Mouse (Mus musculus): ENCODE measurements around the gene Taldo1. TPM values are rescaled to one million over a fixed set of nuclear protein-coding genes. Genes with fewer than 3 reads are reported as not detected.

The Taldo1 gene
- 100 to 1,000 TPM; 115 to 126 TPM for total RNA-seq (2021)
- long read RNA-seq, transcript Taldo1-201 (8 exons, 1,229 nt), result major isoform, 250 of 263 reads
- long read RNA-seq, partial matches to known transcripts, result 7 of 263 reads
- long read RNA-seq, other reads (novel, unspliced or antisense), result 6 of 263 reads

GRCm38 (mm10) chr7:141391625-141392551 is at the start of gene Taldo1:
Gene Taldo1, plus strand, starts transcription at chr7:141392199.
- peak; percentile 93 to 96 for DNase-seq (ENCODE audit: low spot score in 2 of 2)

- no peak for DNase-seq (ENCODE audit: low spot score in 2 of 2)
Observed at GRCm38 (mm10) chr7:141343230-141343629, 48.8 kb upstream of the Taldo1 start.

GRCm38 (mm10) chr7:141343696-141344095 is 48.3 kb upstream of the Taldo1 start:
- DNase-seq (ENCODE audit: low spot score in 2 of 2), result no peak

GRCm38 (mm10) chr7:141344787-141345186 is 47.2 kb upstream of the Taldo1 start:
- no peak for DNase-seq (ENCODE audit: low spot score in 2 of 2)

GRCm38 (mm10) chr7:141351061-141351460 is 40.9 kb upstream of the Taldo1 start:
- DNase-seq (ENCODE audit: low spot score in 2 of 2), result no peak

GRCm38 (mm10) chr7:141355051-141355450 is 36.9 kb upstream of the Taldo1 start:
- no peak for DNase-seq (ENCODE audit: low spot score in 2 of 2)

- peak; percentile 38 to 65 for DNase-seq (ENCODE audit: low spot score in 2 of 2)
Observed at GRCm38 (mm10) chr7:141355626-141356326, 36.2 kb upstream of the Taldo1 start.

GRCm38 (mm10) chr7:141356971-141357370 is 35.0 kb upstream of the Taldo1 start:
- peak in 1 of 2 experiments; percentile 39 for DNase-seq (ENCODE audit: low spot score in 2 of 2)

- no peak for DNase-seq (ENCODE audit: low spot score in 2 of 2)
Observed at GRCm38 (mm10) chr7:141361510-141361909, 30.5 kb upstream of the Taldo1 start.

GRCm38 (mm10) chr7:141363106-141363751 is 28.8 kb upstream of the Taldo1 start:
- peak; percentile 80 to 85 for DNase-seq (ENCODE audit: low spot score in 2 of 2)

- no peak for DNase-seq (ENCODE audit: low spot score in 2 of 2)
Observed at GRCm38 (mm10) chr7:141363752-141364125, 28.3 kb upstream of the Taldo1 start.

- no peak for DNase-seq (ENCODE audit: low spot score in 2 of 2)
Observed at GRCm38 (mm10) chr7:141364349-141365048, 27.5 kb upstream of the Taldo1 start.

- DNase-seq (ENCODE audit: low spot score in 2 of 2), result no peak
Observed at GRCm38 (mm10) chr7:141365049-141365445, 27.0 kb upstream of the Taldo1 start.

- DNase-seq (ENCODE audit: low spot score in 2 of 2), result no peak
Observed at GRCm38 (mm10) chr7:141367358-141367757, 24.6 kb upstream of the Taldo1 start.

- DNase-seq (ENCODE audit: low spot score in 2 of 2), result no peak
Observed at GRCm38 (mm10) chr7:141369918-141370317, 22.1 kb upstream of the Taldo1 start.

- no peak for DNase-seq (ENCODE audit: low spot score in 2 of 2)
Observed at GRCm38 (mm10) chr7:141371942-141372595, 19.9 kb upstream of the Taldo1 start.

- no peak for DNase-seq (ENCODE audit: low spot score in 2 of 2)
Observed at GRCm38 (mm10) chr7:141373611-141374010, 18.4 kb upstream of the Taldo1 start.

GRCm38 (mm10) chr7:141374399-141374798 is 17.6 kb upstream of the Taldo1 start:
- DNase-seq (ENCODE audit: low spot score in 2 of 2), result no peak

- no peak for DNase-seq (ENCODE audit: low spot score in 2 of 2)
Observed at GRCm38 (mm10) chr7:141379584-141379983, 12.4 kb upstream of the Taldo1 start.
